Mouse (Mus musculus) liver, embryonic 11.5 days (tissue): ENCODE data around the gene Cym. TPM values are rescaled to one million over a fixed set of nuclear protein-coding genes. Genes with fewer than 3 reads are reported as not detected.

Source experiments
- ATAC-seq: fragments of 200-750 bp; cut with Nextera tagmentation; replicated peaks from 2 replicates; pipeline ENCODE4 v1.8.0; 2017; ENCODE audit warnings: moderate number of reproducible peaks, mild to moderate bottlenecking, moderate TSS enrichment, moderate library complexity; ENCODE audit not compliant: low FRiP score
- DNase-seq: peaks from one replicate; pipeline ENCODE4 v3.0.0-alpha.2; 2017; ENCODE audit warnings: low spot score
- H3K27ac ChIP-seq: fragments of 300-500 bp; sonication (generic); 2 replicates; pipeline ENCODE4 v1.5.1; 2014; ENCODE audit warnings: mild to moderate bottlenecking, low read depth, low read length, control low read depth
- H3K27me3 ChIP-seq: fragments of 300-500 bp; sonication (generic); replicated peaks from 2 replicates; pipeline ENCODE4 v1.6.1; 2014; ENCODE audit warnings: low read length, mixed read lengths; ENCODE audit not compliant: control insufficient read depth, insufficient read depth
- H3K36me3 ChIP-seq: fragments of 300-500 bp; sonication (generic); 2 replicates; pipeline ENCODE4 v1.6.1; 2014; ENCODE audit warnings: mild to moderate bottlenecking, low read length, moderate library complexity, mixed read lengths; ENCODE audit not compliant: control insufficient read depth, insufficient read depth
- H3K4me1 ChIP-seq: fragments of 300-500 bp; sonication (generic); replicated peaks from 2 replicates; pipeline ENCODE4 v1.6.1; 2014; ENCODE audit warnings: low read length, mixed read lengths; ENCODE audit not compliant: control insufficient read depth, insufficient read depth
- H3K4me2 ChIP-seq: fragments of 300-500 bp; sonication (generic); 2 replicates; pipeline ENCODE4 v1.6.1; 2014; ENCODE audit warnings: mild to moderate bottlenecking, control low read depth, moderate library complexity
- H3K4me3 ChIP-seq: fragments of 300-500 bp; sonication (generic); 2 replicates; pipeline ENCODE4 v1.5.1; 2014; ENCODE audit warnings: low read depth, low read length, control low read depth
- H3K9ac ChIP-seq: fragments of 300-500 bp; sonication (generic); 2 replicates; pipeline ENCODE4 v1.6.1; 2014; ENCODE audit warnings: low read depth, low read length, control low read depth
- H3K9me3 ChIP-seq: fragments of 300-500 bp; sonication (generic); 2 replicates; pipeline ENCODE4 v1.6.1; 2016; ENCODE audit warnings: low read length, inconsistent platforms, mixed read lengths; ENCODE audit not compliant: control insufficient read depth
- WGBS: fragments of 180-500 bp; shearing (Covaris S2); extraction: QIAGEN DNeasy Blood & Tissue Kit; methylation state at CpG from one replicate; pipeline ENCODE4 v1.1.7; 2014; 5-methylcytosine and 5-hydroxymethylcytosine counted together
- polyA plus RNA-seq: library from polyadenylated mRNA; unstranded; fragments of >200 nt; fragmentation: Nextera tagmentation; extraction: Ambion mirVana; gene quantifications from 2 replicates; pipeline ENCODE4 v1.2.1, GENCODE M21; 2014

Gene Cym
- polyA plus RNA-seq, 1 experiment from 2014 or later = 0.27 TPM

GRCm38 (mm10) chr3:107250320-107250719, 28.8 kb upstream of the Cym start:
- H3K36me3 ChIP-seq = no peaks in the 10 kb centered on the region
- H3K9ac ChIP-seq = no peak overlapping the region
- H3K9me3 ChIP-seq = no peaks in the 10 kb centered on the region
- DNase-seq (no peak), ATAC-seq (no peak)
- no peak overlapping the region for H3K4me2 ChIP-seq
- no peaks in the 10 kb centered on the region; the same call in 1 of the 2 replicates for H3K27me3 ChIP-seq
- H3K4me1 ChIP-seq = no peaks in the 10 kb centered on the region
- 27% methylated on average over 2 of the region's 2 CpGs for WGBS
- H3K27ac ChIP-seq = no peak overlapping the region
- H3K4me3 ChIP-seq = no peak overlapping the region

- H3K4me3 ChIP-seq = no peak overlapping the region
- 50% methylated on average over 3 of the region's 3 CpGs for WGBS
- ATAC-seq = no peak
These were observed 27.5 kb upstream of the Cym start for GRCm38 (mm10) chr3:107249042-107249441.

GRCm38 (mm10) chr3:107246876-107247275, 25.3 kb upstream of the Cym start:
- Histone ChIP-seq H3K9ac (no peak overlapping the region), H3K27me3 (no peaks in the 10 kb centered on the region; the same call in 1 of the 2 replicates), H3K4me1 (no peaks in the 10 kb centered on the region), H3K27ac (no peak overlapping the region), H3K4me3 (no peak overlapping the region), H3K36me3 (no peaks in the 10 kb centered on the region), H3K9me3 (no peaks in the 10 kb centered on the region), H3K4me2 (no peak overlapping the region)
- 74% methylated on average over 6 of the region's 6 CpGs for WGBS
- DNase-seq (no peak), ATAC-seq (no peak)

More at GRCm38 (mm10) chr3:107249042-107249441, 27.5 kb upstream of the Cym start:
- Histone ChIP-seq H3K4me2 (no peak overlapping the region), H3K27ac (no peak overlapping the region), H3K27me3 (no peaks in the 10 kb centered on the region; the same call in 1 of the 2 replicates), H3K36me3 (no peaks in the 10 kb centered on the region), H3K9ac (no peak overlapping the region), H3K4me1 (no peaks in the 10 kb centered on the region), H3K9me3 (no peaks in the 10 kb centered on the region)
- DNase-seq = no peak

GRCm38 (mm10) chr3:107241389-107242094, 20.0 kb upstream of the Cym start:
- H3K9ac ChIP-seq = no peak overlapping the region
- H3K4me3 ChIP-seq = no peak overlapping the region
- H3K36me3 ChIP-seq = no peaks in the 10 kb centered on the region
- 55% methylated on average over 14 of the region's 14 CpGs for WGBS
- H3K27ac ChIP-seq = no peak overlapping the region
- no peak overlapping the region for H3K4me2 ChIP-seq
- H3K27me3 ChIP-seq = no peaks in the 10 kb centered on the region
- no peaks in the 10 kb centered on the region for H3K9me3 ChIP-seq
- no peaks in the 10 kb centered on the region for H3K4me1 ChIP-seq
- DNase-seq (no peak), ATAC-seq (no peak)

- H3K27me3 ChIP-seq = no peaks in the 10 kb centered on the region
- no peaks in the 10 kb centered on the region for H3K4me1 ChIP-seq
- no peak for DNase-seq
- H3K4me3 ChIP-seq = no peak within 1 kb of the TSS
- no peak within 1 kb of the TSS for H3K4me2 ChIP-seq
- no peak within 1 kb of the TSS for H3K27ac ChIP-seq
- H3K9ac ChIP-seq = no peak within 1 kb of the TSS
- WGBS = 88% methylated on average over 9 of the region's 9 CpGs
- no peaks in the 10 kb centered on the region for H3K9me3 ChIP-seq
- no peak for ATAC-seq
- H3K36me3 ChIP-seq = no peaks in the 10 kb centered on the region
These were observed 18.1 kb upstream of the Cym start, which contains the start of gene Prok1 for GRCm38 (mm10) chr3:107239607-107240006. Gene Prok1 (minus strand): TSS chr3:107239707.

GRCm38 (mm10) chr3:107238471-107238980, 17.0 kb upstream of the Cym start:
- H3K4me2 ChIP-seq = no peak overlapping the region
- H3K4me3 ChIP-seq = no peak overlapping the region
- no peak for DNase-seq
- H3K36me3 ChIP-seq = no peaks in the 10 kb centered on the region
- ATAC-seq = no peak
- no peaks in the 10 kb centered on the region for H3K27me3 ChIP-seq
- 78% methylated on average over 8 of the region's 8 CpGs for WGBS
- no peak overlapping the region for H3K27ac ChIP-seq
- no peak overlapping the region for H3K9ac ChIP-seq
- no peaks in the 10 kb centered on the region for H3K9me3 ChIP-seq
- no peaks in the 10 kb centered on the region for H3K4me1 ChIP-seq

- Histone ChIP-seq H3K4me1 (no peaks in the 10 kb centered on the region), H3K9ac (no peak overlapping the region), H3K27ac (no peak overlapping the region), H3K4me3 (no peak overlapping the region), H3K27me3 (no peaks in the 10 kb centered on the region), H3K36me3 (no peaks in the 10 kb centered on the region), H3K9me3 (no peaks in the 10 kb centered on the region), H3K4me2 (no peak overlapping the region)
- no peak for ATAC-seq
- DNase-seq = no peak
- WGBS = 73% methylated on average over 2 of the region's 2 CpGs
These were observed 16.5 kb upstream of the Cym start for GRCm38 (mm10) chr3:107238051-107238450.

- H3K9me3 ChIP-seq = no peaks in the 10 kb centered on the region
- no peaks in the 10 kb centered on the region for H3K36me3 ChIP-seq
- no peak overlapping the region for H3K9ac ChIP-seq
- H3K4me3 ChIP-seq = no peak overlapping the region
- no peak overlapping the region for H3K4me2 ChIP-seq
- WGBS = 26% methylated on average over 2 of the region's 2 CpGs
- no peaks in the 10 kb centered on the region for H3K4me1 ChIP-seq
- DNase-seq (no peak), ATAC-seq (no peak)
- H3K27me3 ChIP-seq = no peaks in the 10 kb centered on the region; the same call in 1 of the 2 replicates
- no peak overlapping the region for H3K27ac ChIP-seq
These were observed 12.4 kb upstream of the Cym start for GRCm38 (mm10) chr3:107233945-107234344.

- no peak overlapping the region for H3K9ac ChIP-seq
- no peaks in the 10 kb centered on the region; the same call in 1 of the 2 replicates for H3K27me3 ChIP-seq
- H3K4me2 ChIP-seq = no peak overlapping the region
- whole genome bisulfite sequencing = 9% methylated on average over 11 of the region's 11 CpGs
- ATAC-seq (peak; percentile 11; the same call in 1 of the 2 replicates), DNase-seq (peak; percentile 61)
- H3K9me3 ChIP-seq = no peaks in the 10 kb centered on the region
- no peaks in the 10 kb centered on the region for H3K4me1 ChIP-seq
- H3K4me3 ChIP-seq = no peak overlapping the region
- H3K36me3 ChIP-seq = no peaks in the 10 kb centered on the region
- no peak overlapping the region for H3K27ac ChIP-seq
These were observed 11.8 kb upstream of the Cym start for GRCm38 (mm10) chr3:107233351-107233813.
